ENCODE assay signal across 23 mouse cellular contexts in genomic region chr14:72866896-72867295, GRCm38 (mm10).
DNase-seq lines count a peak whose midpoint lies in the region; ATAC-seq lines count a peak whose summit lies in the region.
"Had no signal": no experiment of that assay in that cellular context is flagged by ENCODE, and none has a peak within 500 bp of the region (broad histone marks: within the 10 kb centered on the region; RNA-seq: fewer than 3 reads in every experiment).

No protein-coding gene starts in this region.

- no peaks in the 10 kb centered on the region for H3K4me1 ChIP-seq in intestine, embryonic 14.5 days (replicated peaks; ENCODE audit: control insufficient read depth, insufficient read depth, low read length)
- H3K4me1 ChIP-seq in intestine, embryonic 15.5 days (replicated peaks): no peaks in the 10 kb centered on the region
- H3K4me1 ChIP-seq: heart, embryonic 10.5 days; liver, embryonic 12.5 days; neural tube, embryonic 12.5 days had no signal

- no peaks in the 10 kb centered on the region for H3K9me3 ChIP-seq in intestine, embryonic 14.5 days (ENCODE audit: control insufficient read depth, low read length)
- no peaks in the 10 kb centered on the region for H3K9me3 ChIP-seq in intestine, embryonic 15.5 days
- H3K9me3 ChIP-seq: embryonic facial prominence, embryonic 15.5 days; heart, embryonic 10.5 days; hindbrain, embryonic 10.5 days; limb, embryonic 13.5 days; liver, embryonic 12.5 days; midbrain, embryonic 15.5 days; neural tube, embryonic 12.5 days had no signal

- ATAC-seq in intestine, embryonic 14.5 days (replicated peaks; ENCODE audit: low FRiP score, low TSS enrichment, low read depth): no peak
- ATAC-seq in intestine, embryonic 15.5 days: no peak
- ATAC-seq: CD4-positive, CD25-positive, alpha-beta regulatory T cell, adult 4 months; forebrain, embryonic 14.5 days; hindbrain, embryonic 16.5 days; liver, embryonic 12.5 days; midbrain, embryonic 15.5 days had no signal

- 35% methylated on average over 2 of the region's 2 CpGs for WGBS in intestine, embryonic 14.5 days
- 46% methylated on average over 2 of the region's 2 CpGs for WGBS in intestine, embryonic 15.5 days

- no peak overlapping the region for H3K4me3 ChIP-seq in intestine, embryonic 14.5 days (ENCODE audit: low read depth, low read length)
- no peak overlapping the region for H3K4me3 ChIP-seq in intestine, embryonic 15.5 days (replicated peaks)
- H3K4me3 ChIP-seq: embryonic facial prominence, embryonic 15.5 days; gastrocnemius, adult 2 months; heart, embryonic 10.5 days; hindbrain, embryonic 10.5 days; limb, embryonic 13.5 days; liver, embryonic 12.5 days; midbrain, embryonic 15.5 days; neural tube, embryonic 12.5 days had no signal

- intact Hi-C loops in heart, postnatal 25 days (cut with DNase I): no loop called here

- H3K4me2 ChIP-seq in intestine, embryonic 14.5 days (ENCODE audit: low read length): no peak overlapping the region
- no peak overlapping the region for H3K4me2 ChIP-seq in intestine, embryonic 15.5 days (replicated peaks)
- H3K4me2 ChIP-seq: embryonic facial prominence, embryonic 15.5 days; limb, embryonic 13.5 days; liver, embryonic 12.5 days; midbrain, embryonic 15.5 days; neural tube, embryonic 12.5 days had no signal

- H3K36me3 ChIP-seq in intestine, embryonic 14.5 days (ENCODE audit: control insufficient read depth, insufficient read depth, low read length): no peaks in the 10 kb centered on the region
- no peaks in the 10 kb centered on the region for H3K36me3 ChIP-seq in intestine, embryonic 15.5 days
- H3K36me3 ChIP-seq: embryonic facial prominence, embryonic 15.5 days; heart, embryonic 10.5 days; hindbrain, embryonic 10.5 days; limb, embryonic 13.5 days; liver, embryonic 12.5 days; midbrain, embryonic 15.5 days; neural tube, embryonic 12.5 days had no signal

- 0 out of 2 replicates have a peak overlapping the region, but pooled peaks have one; percentile 1 for H3K27ac ChIP-seq in intestine, embryonic 14.5 days (ENCODE audit: low read depth)
- H3K27ac ChIP-seq in intestine, embryonic 15.5 days: no peak overlapping the region
- H3K27ac ChIP-seq: embryonic facial prominence, embryonic 15.5 days; gastrocnemius, adult 2 months; heart, embryonic 10.5 days; hindbrain, embryonic 10.5 days; limb, embryonic 13.5 days; liver, embryonic 12.5 days; macrophage; midbrain, embryonic 15.5 days; neural tube, embryonic 12.5 days had no signal

- H3K27me3 ChIP-seq in intestine, embryonic 14.5 days (replicated peaks; ENCODE audit: control insufficient read depth, insufficient read depth, low read length): no peaks in the 10 kb centered on the region
- no peaks in the 10 kb centered on the region for H3K27me3 ChIP-seq in intestine, embryonic 15.5 days (replicated peaks)
- H3K27me3 ChIP-seq: embryonic facial prominence, embryonic 15.5 days; limb, embryonic 13.5 days; liver, embryonic 12.5 days; midbrain, embryonic 15.5 days; neural tube, embryonic 12.5 days had no signal

- no peak for DNase-seq in intestine, embryonic 14.5 days (ENCODE audit: low spot score)
- DNase-seq in lung, postnatal 10 days: peak; percentile 14
- no peak for DNase-seq in lung, adult 18-20 months
- DNase-seq in kidney, postnatal 14 days: peak; percentile 70
- no peak for DNase-seq in cerebellum, adult 11 months
- no peak for DNase-seq in heart, postnatal 25 days (ENCODE audit: low spot score)
- DNase-seq: adrenal gland, postnatal 25 days; cerebellum, adult 9-11 months; gastrocnemius, adult 2 months; thymus, adult 2 months; thymus, postnatal 4 days had no signal

- no peak overlapping the region for H3K9ac ChIP-seq in intestine, embryonic 14.5 days (ENCODE audit: low read length)
- H3K9ac ChIP-seq in intestine, embryonic 15.5 days: no peak overlapping the region
- H3K9ac ChIP-seq: embryonic facial prominence, embryonic 15.5 days; limb, embryonic 13.5 days; liver, embryonic 12.5 days; midbrain, embryonic 15.5 days; neural tube, embryonic 12.5 days had no signal

Comparison
In these comparisons a context has a peak if more than half of its experiments do, and no peak if none do; other contexts are left out.
1. DNase-seq: peak in lung, postnatal 10 days (single experiment) and kidney, postnatal 14 days (single experiment); none in intestine, embryonic 14.5 days (single experiment), lung, adult 18-20 months (0 of 2), cerebellum, adult 11 months (single experiment) and heart, postnatal 25 days (single experiment).